Mouse (Mus musculus) limb, embryonic 15.5 days (tissue): Measurements from ENCODE around the gene D3Ertd254e. TPM values are rescaled to one million over a fixed set of nuclear protein-coding genes. Genes with fewer than 3 reads are reported as not detected.

Experiments
- polyA plus RNA-seq: library from polyadenylated mRNA; unstranded; fragments of >200 nt; fragmentation: Nextera tagmentation; extraction: Ambion mirVana; gene quantifications from 2 replicates; pipeline ENCODE4 v1.2.1, GENCODE M21; 2015

Gene D3Ertd254e
- polyA plus RNA-seq, 1 experiment from 2014 or later, result 10.4 TPM

Other genes with a start within 250 kb of the D3Ertd254e start
- gene Dcun1d1, start 213.6 kb upstream of the D3Ertd254e start, polyA plus RNA-seq, result 103 and 104 TPM in 2 replicates
- gene Mccc1, start 150.3 kb upstream of the D3Ertd254e start, polyA plus RNA-seq, result 32.7 and 34.5 TPM in 2 replicates
- not detected in 2 replicates for gene Ccdc144b, start 97.5 kb upstream of the D3Ertd254e start, polyA plus RNA-seq
- 137 and 143 TPM in 2 replicates for gene Acad9, start 85.0 kb upstream of the D3Ertd254e start, polyA plus RNA-seq
- 0.20 and 0.37 TPM in 2 replicates for gene Qrfpr, start 71.3 kb downstream of the D3Ertd254e start, polyA plus RNA-seq